Mouse (Mus musculus) ES-E14 (cell line): ENCODE measurements at regions not wholly inside any gene's neighbourhood (a gene's known extent, or its start where the extent isn't known, plus 50 kb on each side); places are given as distances from the start of the nearest gene placed in this dataset.

Experiments used
- DNase-seq: peaks from one replicate; pipeline ENCODE4 v3.0.0-alpha.2; 2013; ENCODE audit warnings: low read depth, low spot score
- H3K27ac ChIP-seq: 2 replicates; pipeline ENCODE4 v1.5.1; 2012; ENCODE audit warnings: low read depth, mild to moderate bottlenecking, low read length, moderate library complexity, mixed read lengths; ENCODE audit not compliant: poor library complexity, insufficient read depth, severe bottlenecking
- H3K36me3 ChIP-seq: 2 replicates; pipeline ENCODE4 v1.6.1; 2012; ENCODE audit warnings: mild to moderate bottlenecking, low read length, moderate library complexity, mixed read lengths; ENCODE audit not compliant: control insufficient read depth, poor library complexity, insufficient read depth, severe bottlenecking
- H3K4me1 ChIP-seq, 2 experiments: fragments of 150-350 bp in 1 of 2; sonication (generic) in 1 of 2; 2 replicates each; pipeline ENCODE4 v1.6.1; 2012; ENCODE audit warnings: low read length in 2 of 2, mild to moderate bottlenecking in 1 of 2, mixed read lengths in 1 of 2; ENCODE audit not compliant: control insufficient read depth in 2 of 2, insufficient read depth in 2 of 2, poor library complexity in 1 of 2
- H3K4me3 ChIP-seq, 2 experiments: fragments of 150-350 bp in 1 of 2; sonication (generic) in 1 of 2; 2 replicates each; pipeline ENCODE4 v1.5.1; 2012; ENCODE audit warnings: low read length in 2 of 2, low read depth in 1 of 2, mild to moderate bottlenecking in 1 of 2, mixed read lengths in 1 of 2; ENCODE audit not compliant: insufficient read depth in 1 of 2, poor library complexity in 1 of 2, severe bottlenecking in 1 of 2
- H3K9ac ChIP-seq: 2 replicates; pipeline ENCODE4 v1.6.1; 2012; ENCODE audit warnings: low read depth, mild to moderate bottlenecking, low read length, mixed read lengths; ENCODE audit not compliant: poor library complexity, insufficient read depth, severe bottlenecking
- H3K9me3 ChIP-seq: fragments of 150-350 bp; sonication (generic); 2 replicates; pipeline ENCODE4 v1.6.1; 2012; ENCODE audit warnings: low read depth, mild to moderate bottlenecking, low read length; ENCODE audit not compliant: control insufficient read depth, insufficient read depth
- CHD2 ChIP-seq: IDR thresholded peaks from 2 replicates; pipeline ENCODE4 v1.6.1; 2014; ENCODE audit warnings: mild to moderate bottlenecking, low read depth, low read length, inconsistent platforms
- HCFC1 ChIP-seq: IDR thresholded peaks from 2 replicates; pipeline ENCODE4 v1.6.1; 2012; ENCODE audit warnings: low read length, inconsistent platforms, borderline replicate concordance; ENCODE audit not compliant: insufficient read depth
- MAFK ChIP-seq: IDR thresholded peaks from 2 replicates; pipeline ENCODE4 v1.6.1; 2014; ENCODE audit warnings: mild to moderate bottlenecking, low read depth, low read length, inconsistent platforms; ENCODE audit not compliant: insufficient read depth
- ZC3H11A ChIP-seq: IDR thresholded peaks from 2 replicates; pipeline ENCODE4 v1.6.1; 2012; ENCODE audit warnings: low read depth, mild to moderate bottlenecking, inconsistent platforms, low read length, borderline replicate concordance
- ZNF384 ChIP-seq: IDR thresholded peaks from 2 replicates; pipeline ENCODE4 v1.6.1; 2012; ENCODE audit warnings: low read depth, low read length, inconsistent platforms
- in situ Hi-C, 2 experiments: fragments of 600-800 bp; cut with MboI; formaldehyde crosslinking; loops; one replicate each; pipeline ENCODE4 v1.15.1; 2025; ENCODE audit warnings: low sequenced_read_pairs in 2 of 2, inconsistent platforms in 1 of 2; ENCODE audit not compliant: unreplicated experiment in 2 of 2

DNA sequence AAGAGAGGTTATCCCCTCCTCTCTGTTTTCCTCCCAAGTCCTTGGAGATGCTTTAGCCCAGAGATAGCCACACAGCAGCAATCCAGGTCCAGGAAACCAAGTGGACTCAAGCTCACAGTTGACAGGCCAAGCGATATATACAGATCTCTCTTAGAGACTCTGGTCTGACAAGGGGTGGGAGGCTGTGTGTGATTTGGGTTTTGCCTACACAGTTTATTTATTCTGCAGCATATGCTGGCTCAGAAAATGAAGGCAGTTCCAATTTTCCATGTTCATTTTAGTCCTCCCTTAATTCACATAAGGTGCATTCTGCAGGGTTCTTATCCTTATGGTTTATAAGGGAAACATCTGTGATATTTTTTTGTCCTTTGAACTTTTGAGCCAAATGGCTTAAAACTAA, 595.0 kb upstream of the Apob start:
- in situ Hi-C loops, result no loop called here
- no peaks in the 10 kb centered on the region for H3K4me1 ChIP-seq
- TF ChIP-seq CHD2 (no peak), MAFK (no peak), HCFC1 (no peak), ZNF384 (no peak), ZC3H11A (no peak)
- no peaks in the 10 kb centered on the region for H3K36me3 ChIP-seq
- H3K4me3 ChIP-seq, result no peak overlapping the region
- H3K27ac ChIP-seq, result no peak overlapping the region
- no peaks in the 10 kb centered on the region for H3K9me3 ChIP-seq
- H3K9ac ChIP-seq, result no peak overlapping the region
- DNase-seq, result no peak

DNA sequence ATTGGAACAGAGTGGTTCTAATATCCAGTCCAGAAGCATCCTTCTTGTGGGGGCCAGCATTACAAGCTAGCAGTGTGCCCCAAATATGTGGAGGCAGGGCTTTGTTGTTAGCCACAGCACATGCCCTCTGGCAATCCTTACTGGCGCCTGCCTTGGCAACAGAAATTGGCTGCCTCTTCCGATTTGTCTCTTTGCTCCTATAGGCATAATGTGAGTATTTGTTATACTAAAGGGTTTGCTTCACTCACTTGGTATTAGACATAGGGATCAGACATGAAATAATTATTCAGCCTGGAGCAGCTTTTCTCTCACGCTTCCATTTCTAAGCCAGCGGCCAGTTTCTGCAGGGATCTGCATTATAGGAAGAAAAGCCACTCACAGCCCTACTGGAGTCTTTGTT, 573.6 kb upstream of the Apob start:
- Histone ChIP-seq H3K9me3 (no peaks in the 10 kb centered on the region), H3K4me3 (no peak overlapping the region), H3K9ac (no peak overlapping the region), H3K36me3 (no peaks in the 10 kb centered on the region), H3K4me1 (no peaks in the 10 kb centered on the region), H3K27ac (no peak overlapping the region)
- no peak for DNase-seq
- no peak for TF ChIP-seq ZNF384
- TF ChIP-seq ZC3H11A, result no peak
- no peak for TF ChIP-seq HCFC1
- TF ChIP-seq CHD2, result no peak
- TF ChIP-seq MAFK, result no peak
- in situ Hi-C loops, result no loop called here

DNA sequence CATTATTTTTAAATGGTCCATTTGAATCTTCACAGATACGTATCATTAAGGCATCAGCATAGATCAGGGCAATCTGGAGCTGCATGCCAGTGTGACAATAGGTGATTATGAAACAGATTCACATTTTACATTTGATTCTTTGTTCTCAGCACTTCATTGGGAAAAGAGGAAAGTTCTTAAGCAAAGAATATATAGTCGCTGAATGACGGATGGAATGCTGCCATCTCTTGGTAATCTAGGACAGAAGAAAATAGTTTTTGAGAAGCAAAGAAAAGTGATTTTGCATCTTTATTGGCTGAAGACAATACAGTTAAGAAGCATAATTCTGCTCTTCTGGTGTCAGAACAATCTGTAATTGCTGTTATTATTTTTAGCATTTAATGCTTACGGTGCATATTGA, 565.6 kb upstream of the Apob start:
- TF ChIP-seq ZNF384 (no peak), CHD2 (no peak), MAFK (no peak), ZC3H11A (no peak), HCFC1 (no peak)
- in situ Hi-C loops, result no loop called here

DNA sequence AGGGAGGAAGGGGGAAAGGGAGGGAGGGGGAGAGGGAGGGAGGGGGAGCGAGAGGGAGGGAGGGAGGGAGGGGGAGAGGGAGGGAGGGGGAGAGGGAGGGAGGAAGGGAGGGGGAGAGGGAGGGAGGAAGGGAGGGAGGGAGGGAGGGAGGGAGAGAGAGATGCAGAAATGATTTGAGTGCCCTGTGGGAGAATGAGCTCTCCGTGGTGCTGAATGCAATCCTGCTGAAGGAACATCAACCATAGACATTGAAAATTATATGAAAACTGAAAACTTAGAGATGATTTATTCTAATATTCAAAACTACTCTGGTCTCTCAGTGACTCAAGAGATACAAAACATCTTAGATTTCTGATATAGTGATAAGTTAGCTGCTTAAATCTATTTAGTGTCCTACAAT, 557.2 kb upstream of the Apob start:
- Histone ChIP-seq H3K9ac (no peak overlapping the region), H3K4me1 (no peaks in the 10 kb centered on the region), H3K4me3 (no peak overlapping the region), H3K27ac (no peak overlapping the region), H3K9me3 (no peaks in the 10 kb centered on the region), H3K36me3 (no peaks in the 10 kb centered on the region)
- no peak for TF ChIP-seq CHD2
- no peak for TF ChIP-seq ZNF384
- DNase-seq, result peak; percentile 11
- in situ Hi-C loops, result no loop called here

More for the DNA sequence above, 565.6 kb upstream of the Apob start:
- DNase-seq, result no peak
- Histone ChIP-seq H3K4me3 (no peak overlapping the region), H3K9ac (no peak overlapping the region), H3K27ac (no peak overlapping the region), H3K9me3 (no peaks in the 10 kb centered on the region), H3K4me1 (no peaks in the 10 kb centered on the region), H3K36me3 (no peaks in the 10 kb centered on the region)

DNA sequence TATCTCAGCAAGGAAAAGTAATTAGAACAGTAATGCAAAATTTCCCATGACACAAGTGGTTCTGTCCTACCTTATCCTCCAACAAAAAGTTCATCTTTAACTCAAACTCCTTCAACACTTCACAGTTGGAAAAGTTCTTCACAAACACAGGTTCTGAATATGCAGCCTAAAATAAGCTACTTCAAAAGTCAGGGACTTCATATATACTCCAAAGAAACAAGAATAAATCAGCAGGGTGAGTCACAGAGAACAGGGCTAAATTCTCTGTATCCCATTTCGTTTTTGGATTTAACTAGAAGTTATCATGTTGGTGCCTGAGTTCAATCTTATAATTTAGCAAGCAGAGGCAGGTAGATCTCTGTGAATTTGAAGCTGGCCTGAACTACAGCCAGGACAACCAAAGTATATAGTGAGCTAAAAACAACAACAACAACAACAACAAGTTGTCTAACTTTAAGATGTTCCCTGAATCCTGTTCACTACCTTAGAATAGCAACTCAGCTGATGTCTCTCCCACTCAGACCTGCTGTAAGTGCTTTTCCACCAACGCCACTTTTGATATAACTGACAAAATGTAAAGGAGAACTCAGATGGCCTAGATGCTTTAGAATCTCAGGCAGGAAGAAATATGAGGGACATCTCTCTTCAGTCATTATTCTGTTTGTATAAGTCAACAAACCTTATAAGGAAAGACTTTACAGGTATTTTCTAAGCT, 555.5 kb upstream of the Apob start:
- no peaks in the 10 kb centered on the region for H3K36me3 ChIP-seq
- in situ Hi-C loops, result no loop called here
- no peak overlapping the region for H3K27ac ChIP-seq
- H3K9me3 ChIP-seq, result no peaks in the 10 kb centered on the region
- TF ChIP-seq ZNF384, result no peak
- no peak for TF ChIP-seq MAFK
- TF ChIP-seq HCFC1, result no peak
- no peak for TF ChIP-seq CHD2
- TF ChIP-seq ZC3H11A, result no peak
- no peak for DNase-seq
- H3K9ac ChIP-seq, result no peak overlapping the region
- H3K4me3 ChIP-seq, result no peak overlapping the region
- H3K4me1 ChIP-seq, result no peaks in the 10 kb centered on the region
